Mouse (Mus musculus) thymus, postnatal 14 days (tissue): ENCODE measurements around the gene Thap7.
A peak's percentile ranks its signal among the peaks of the same experiment; 100 is the strongest.
"Not testable (repeated sequence)": the region's sequence is repeated elsewhere in the genome, so short reads cannot be mapped to it uniquely, and the experiment has no call there.

ENCODE experiments used
- DNase-seq: peaks from one replicate; pipeline ENCODE4 v3.0.0; 2021

Gene Thap7

DNA sequence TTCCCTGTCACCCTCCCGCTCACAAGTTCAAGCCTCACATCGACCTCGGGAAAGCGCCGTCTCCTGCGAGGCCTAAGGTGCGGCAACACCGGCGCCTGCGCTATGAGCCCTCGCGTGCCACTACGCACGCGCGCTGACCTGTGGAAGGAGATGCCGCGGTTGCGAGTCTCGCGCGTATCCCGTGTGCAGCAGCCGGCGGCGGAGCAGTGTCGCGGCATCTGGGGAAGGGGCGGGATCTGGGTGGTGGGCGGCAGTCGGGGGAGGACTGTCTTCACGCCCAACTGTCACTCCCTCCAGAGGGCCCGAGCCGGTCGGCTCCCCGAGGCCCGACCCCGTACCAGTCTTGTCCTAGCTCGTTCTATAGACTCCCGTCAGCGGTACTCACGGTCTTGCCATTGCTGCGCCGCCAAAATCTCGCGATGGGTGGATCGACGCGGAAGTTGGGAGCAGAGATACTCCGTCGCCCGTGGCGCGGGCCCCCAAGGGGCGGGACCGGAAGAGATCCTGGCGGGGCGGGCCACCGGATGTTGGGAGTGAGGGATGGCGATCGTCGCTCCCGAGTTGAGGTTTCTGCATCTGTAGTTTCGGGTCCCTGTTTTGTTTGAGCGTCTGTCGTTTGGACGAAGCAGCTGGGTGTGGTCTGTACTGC, at the start of gene Thap7:
Thap7 (minus strand) TSS at position 497 of the 649 bp plus-strand sequence.
- DNase-seq = peak; percentile 98

DNA sequence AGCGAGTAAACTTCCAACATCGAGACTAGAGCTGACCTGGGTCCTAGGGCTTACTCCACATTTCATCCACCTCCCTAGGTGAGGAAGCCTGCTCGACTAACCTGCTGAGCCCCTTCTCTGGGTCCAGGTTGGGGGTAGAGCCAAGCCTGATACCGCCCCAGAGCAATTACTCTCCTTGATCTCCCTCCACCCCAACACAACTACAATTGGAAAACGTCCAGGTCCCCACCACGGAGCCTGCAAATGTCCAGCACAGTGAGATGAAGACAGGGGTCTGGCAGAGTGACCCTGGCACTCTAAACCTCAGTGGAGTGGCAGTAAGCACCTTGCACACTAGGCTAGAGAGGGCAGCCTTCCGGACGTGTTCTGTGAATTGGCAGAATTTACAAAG, 45.9 kb upstream of the Thap7 start:
- DNase-seq = no peak

DNA sequence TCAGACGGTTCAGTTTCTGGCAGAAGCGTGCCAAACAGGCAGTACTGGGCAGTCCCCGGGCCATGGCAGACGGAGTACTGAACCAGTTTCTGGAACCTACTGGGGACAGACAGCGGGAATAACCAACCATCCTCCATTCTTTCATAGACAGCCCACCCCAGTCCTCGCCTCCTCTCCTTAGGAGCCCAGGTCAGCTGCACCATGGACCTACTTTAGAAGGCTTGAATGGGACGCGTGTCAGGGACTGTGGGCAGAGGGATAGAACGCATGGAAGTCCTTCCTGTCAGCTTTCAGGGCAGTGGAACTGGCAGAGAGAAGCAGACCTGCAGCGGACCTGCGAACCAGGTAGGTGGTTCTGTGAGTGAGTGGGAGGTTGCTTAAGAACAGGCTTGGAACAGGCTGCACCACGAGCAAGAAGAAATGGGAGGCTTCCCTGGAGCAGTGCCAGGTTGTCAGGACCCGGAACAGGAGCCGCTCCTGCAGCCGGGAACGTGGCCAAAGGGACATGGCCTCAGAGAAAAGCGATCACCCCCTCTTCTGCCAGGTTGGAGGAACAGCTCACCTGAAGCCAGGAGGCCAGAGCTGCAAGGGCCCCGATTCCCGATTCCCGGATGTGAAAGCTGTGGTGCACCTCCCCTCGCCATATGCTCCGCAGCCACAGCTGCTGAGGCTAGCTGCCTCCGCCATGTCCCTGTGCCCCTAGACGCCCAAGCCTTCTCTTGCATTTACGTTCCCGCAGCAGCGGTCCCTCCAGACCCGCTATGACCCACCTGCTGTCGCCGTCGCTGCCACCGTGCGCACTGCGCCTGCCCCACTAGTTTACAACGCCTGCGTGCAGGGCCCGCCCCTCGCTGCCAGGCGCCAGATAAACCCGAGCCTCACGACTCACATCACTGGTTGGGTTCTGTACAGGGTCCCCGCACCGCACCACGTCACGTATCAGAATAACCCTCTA, 45.2 kb upstream of the Thap7 start:
- DNase-seq = peak; percentile 27

DNA sequence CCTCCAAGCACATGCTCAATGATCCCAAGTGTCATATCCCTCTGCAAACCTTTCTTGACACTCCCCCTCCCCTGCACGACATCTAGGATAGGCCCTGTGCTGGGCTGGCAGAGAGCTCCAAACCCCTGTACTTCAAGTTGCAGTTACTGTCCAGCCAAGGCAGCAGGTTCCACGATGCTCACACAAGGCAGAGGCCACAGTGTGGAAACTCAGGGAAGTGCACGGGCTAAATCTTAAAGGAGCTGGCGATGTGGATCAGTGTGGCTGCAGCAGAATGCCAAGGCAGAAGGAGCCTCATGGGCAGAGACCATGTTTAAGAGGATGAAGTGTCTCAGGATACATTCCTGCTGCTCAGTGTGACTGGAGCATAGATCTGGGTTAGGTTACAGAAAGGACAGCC, 35.2 kb upstream of the Thap7 start:
- DNase-seq = no peak

DNA sequence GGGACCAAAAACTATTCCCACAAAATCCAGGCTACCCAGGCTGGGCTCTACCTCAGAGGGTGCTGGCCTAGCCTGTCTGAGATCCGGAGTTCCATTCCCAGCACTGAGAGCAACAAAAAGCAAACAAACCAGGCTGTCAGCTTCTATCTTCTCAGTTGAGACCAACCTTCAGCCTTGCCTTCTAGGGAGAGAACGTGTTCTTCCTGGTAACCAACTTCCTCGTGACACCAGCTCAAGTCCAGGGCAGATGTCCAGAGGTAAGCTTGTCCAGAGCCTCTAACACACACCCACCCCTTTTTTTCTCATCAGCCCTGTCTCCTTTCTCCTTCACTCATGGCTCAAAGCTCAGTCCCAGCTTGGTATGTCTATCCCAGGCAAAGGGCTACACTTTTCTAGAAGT, 33.8 kb upstream of the Thap7 start:
- DNase-seq = no peak

DNA sequence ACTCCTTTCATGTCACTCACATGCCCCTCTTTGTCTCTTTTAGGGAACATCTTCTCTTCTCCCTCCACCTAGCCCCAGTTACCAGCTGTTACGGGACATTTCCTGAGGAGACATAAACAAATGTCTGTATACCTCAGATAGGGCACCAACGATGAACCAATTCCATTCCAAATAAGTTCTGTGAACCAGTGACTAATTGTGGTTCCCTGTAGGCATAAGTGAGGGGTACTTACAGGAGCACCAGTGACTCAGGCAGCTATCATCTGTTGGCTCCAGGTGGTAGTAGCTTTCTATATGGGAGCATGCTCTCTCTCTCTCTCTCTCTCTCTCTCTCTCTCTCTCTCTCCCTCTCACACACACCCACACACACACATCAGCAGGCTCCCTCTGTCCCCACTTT, 33.3 kb upstream of the Thap7 start:
- DNase-seq = no peak

DNA sequence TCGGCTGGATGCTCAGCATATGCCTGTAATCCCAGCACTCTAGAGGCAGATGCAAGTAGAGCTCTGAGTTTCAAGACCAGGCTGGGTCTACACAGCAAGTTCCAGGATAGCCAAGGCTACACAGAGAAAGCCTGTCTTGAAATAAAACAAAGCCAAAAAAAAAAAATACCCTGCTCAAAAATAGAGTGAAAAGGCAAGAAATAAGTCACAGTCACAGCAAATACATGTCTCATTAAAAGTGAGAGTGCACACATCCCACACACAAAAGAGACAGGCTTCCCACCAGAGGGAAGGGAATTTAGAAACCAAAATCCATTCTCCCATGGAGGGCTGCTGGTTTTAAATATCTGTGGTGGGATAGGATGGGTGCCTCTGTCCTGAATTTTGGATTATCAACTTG, 32.6 kb upstream of the Thap7 start:
- no peak for DNase-seq

DNA sequence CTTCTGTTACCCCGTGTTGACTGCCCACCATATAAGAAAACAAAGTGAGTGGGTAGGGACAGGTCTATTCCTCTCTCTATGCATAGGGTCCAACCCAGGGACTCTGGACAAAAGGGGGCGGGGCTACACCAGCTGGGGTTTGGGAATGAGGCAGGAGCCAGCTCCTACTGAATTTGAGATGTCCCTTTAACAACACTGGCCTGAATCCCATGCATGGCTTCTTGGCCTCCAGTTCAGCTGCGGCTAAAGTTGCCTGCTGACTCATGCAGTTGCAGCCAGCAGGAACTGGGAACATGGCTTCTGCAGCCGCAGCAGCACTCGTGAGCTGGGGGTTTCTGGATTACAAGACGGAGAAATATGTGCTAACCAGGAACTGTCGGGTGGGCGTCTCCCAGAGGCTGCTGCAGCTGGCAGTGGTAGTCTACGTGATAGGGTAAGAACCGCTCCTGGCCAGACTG, 30.8 kb upstream of the Thap7 start, which contains the start of gene P2rx6:
P2rx6 (plus strand) TSS at position 135 of the 458 bp plus-strand sequence.
- no peak for DNase-seq

DNA sequence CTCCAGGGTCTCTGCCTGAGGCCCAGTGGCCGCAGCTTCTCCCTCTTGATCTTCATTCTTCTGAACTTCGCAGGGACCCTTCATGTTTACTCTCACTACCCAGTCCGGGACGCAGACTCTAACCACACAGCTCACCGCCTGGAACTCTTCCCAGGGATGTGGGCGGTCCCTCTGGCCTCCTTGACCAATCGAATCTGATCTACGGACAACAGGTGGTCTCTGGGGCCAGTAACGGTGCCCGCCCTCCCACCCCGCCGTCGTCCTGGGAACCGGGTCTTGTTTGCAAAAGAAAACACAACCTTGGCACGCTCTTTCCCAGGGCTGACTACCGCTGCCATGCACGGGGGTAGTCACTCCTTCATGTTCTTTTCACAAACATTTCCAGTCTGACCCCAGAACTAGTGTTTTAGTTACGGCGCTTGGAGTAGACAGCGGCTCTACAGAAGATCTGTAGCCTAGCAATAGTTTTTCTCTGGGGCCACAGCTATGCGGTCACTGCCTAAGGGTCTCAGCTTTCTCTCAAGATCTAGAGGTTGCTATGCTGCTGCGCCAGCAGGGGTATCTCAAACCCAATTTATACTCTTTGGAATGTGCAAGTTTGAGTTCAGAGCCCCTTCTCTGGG, 30.3 kb upstream of the Thap7 start, which contains the start of gene Lrrc74b:
Lrrc74b (minus strand) TSS at position 120 of the 623 bp plus-strand sequence.
- DNase-seq = no peak

DNA sequence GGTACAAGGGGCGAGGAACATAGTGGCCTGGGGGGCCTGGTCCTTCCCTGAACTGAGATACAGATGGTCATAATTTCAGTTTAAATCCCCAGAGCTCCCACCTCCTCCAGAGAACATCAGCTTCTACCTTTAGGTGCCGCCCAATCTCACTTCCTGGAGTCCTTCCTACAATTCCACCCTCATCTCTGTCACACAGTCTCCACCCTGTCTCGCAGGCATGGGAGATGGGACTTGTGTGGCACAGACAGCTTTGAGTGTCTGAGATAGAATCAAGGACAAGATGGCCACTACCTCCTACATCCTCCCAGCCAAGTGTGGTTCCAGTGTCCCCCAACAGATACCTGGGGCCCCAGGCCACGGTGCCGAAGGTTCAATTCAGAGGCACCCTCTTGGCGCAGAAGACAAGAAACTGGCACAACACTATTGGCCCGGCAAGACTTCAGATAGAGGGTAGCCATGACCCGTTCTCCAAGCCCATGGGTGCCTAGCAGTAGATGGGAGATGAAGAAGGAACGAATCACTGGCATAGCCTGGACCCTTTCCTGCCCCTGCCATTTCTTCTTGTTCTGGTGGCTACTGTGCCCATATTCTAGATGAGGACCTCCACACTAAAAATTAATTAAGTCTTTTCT, 28.6 kb upstream of the Thap7 start:
- DNase-seq = no peak

DNA sequence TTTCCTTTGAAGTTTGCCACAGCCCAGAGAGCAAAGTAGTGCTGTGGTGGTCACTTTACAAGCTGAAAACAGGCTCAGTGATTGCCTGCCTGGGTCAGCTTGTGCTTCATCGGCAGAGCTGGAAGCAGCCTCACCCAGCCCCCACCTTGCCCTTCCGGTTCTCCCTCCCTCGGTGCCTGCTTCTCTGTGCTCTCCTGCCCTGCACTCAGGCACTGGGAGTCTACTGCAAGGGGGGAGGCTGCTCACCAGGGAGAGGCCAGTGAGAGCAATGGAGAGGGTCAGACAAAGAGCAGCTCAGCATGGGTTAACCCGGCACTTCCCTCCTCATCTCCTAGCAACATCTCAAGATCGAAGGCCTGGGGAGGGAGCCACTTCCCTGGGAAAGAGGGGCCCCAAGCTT, 27.9 kb upstream of the Thap7 start:
- no peak for DNase-seq

DNA sequence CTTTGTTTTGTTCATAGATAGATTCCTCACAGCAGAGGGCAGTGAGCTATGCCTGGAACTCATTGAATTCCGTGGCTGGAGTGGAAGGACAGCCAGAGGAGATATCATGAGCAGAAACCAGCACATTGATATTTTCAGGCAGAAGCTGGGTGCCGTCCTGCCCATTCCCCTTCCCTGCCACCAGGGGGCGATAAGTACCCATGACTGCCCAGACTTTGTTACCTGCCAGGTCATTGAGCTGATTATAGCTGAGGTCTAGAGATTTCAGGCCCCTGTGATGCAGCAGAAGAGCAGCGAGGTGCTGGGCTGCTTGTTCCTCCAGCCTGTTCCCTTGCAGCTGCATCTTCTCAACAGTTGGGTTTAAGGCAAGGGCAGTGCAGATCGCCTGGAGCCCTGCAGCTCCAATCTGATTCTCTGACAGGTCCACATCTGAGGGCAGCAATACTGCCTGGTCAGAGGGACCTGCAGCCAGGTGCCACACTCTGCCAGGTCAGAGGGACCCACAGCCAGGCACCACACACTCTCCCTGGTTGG, 27.1 kb upstream of the Thap7 start:
- DNase-seq = peak; percentile 62

DNA sequence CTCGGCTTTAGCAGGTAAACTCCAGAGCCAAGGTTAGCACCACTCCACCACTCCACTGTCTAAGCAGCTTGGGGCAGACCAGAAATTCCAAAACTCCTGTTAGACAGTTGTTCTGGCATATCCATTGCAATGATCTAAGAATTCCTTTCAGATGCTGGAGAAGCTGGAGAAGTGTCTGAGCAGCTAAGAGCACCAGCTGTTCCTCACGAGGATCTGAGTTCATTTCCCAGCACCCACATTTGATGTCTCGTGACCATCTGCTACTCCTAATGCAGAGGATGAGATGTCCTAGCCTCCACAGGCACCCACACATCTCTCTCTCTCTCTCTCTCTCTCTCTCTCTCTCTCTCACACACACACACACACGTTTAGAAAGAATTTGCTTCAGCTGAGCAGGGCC, 26.0 kb upstream of the Thap7 start:
- no peak for DNase-seq

DNA sequence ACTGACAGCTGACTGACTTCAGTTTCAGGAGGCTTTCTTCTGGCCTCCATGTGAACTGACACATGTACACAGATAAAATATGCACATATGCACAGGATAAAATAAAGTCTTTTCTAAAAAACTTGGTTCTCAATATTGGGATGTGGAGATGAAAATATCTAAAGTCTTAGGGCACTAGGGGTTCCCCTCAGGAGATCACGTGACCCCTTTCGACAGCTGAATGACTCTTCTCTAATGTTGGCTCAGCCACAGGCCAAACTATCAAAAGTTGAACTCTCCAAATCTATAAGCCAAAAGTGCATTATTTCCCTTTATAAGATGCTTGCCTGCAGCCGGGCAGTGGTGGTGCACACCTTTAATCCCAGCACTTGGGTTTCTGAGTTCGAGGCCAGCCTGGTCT, 25.2 kb upstream of the Thap7 start:
- DNase-seq = no peak

DNA sequence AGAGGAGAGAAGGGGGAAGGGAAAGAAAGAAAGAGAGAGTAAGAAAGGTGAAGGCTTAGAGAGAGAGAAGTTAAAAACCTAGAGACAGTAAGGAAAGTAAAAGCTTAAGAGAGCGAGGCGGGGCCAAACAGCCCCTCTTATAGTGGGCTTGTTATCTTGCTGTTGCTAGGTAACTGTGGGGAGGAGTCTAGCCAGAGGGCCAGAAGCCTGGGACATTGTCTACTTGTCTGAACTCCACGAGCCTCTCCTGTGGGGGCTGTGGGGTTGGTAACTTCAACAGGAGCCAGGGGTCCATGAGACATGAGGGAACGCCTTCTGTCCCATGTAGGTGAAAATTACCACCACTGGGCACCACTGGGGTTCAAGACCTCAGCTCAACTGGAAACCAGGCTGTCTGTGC, 23.8 kb upstream of the Thap7 start:
- not testable (repeated sequence) for DNase-seq

DNA sequence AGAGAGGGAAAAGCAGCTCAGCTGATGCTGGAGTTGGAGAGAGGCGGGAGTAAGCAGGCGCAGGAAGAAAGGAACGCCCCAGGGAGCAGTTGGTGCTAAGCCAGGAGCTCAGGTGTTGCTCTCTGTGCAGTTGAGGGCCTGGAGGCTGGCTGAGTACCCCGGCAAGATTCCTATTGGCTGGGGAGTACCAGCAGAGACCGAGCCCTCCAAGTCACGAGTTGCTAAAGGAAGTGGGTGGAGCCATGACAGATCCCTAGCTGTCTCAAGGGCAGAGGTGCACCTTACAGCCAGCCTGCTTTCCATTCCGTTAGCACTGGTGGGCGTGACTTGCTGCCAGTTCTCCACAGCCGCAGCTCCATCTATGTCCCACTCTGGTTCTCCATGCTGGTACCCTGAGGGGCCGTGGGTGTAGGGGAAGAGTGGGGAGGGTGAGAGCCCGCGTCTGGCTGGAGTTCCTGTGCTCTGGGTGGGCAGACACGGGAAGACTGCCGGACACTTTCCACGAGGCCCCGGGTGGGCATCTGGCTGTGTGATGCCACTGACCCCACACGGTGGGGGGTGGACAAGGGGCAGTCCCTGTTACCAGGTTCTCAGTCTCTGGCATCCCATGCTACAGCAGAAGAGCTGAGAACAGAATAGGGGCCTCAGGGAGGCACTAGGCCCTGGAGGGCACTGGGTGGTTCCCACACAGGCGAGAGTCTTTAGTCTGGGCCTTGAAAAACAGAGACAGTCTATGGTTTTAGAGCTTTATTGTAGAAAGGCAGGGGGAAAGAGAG, 23.2 kb upstream of the Thap7 start:
- DNase-seq = peak; percentile 78

DNA sequence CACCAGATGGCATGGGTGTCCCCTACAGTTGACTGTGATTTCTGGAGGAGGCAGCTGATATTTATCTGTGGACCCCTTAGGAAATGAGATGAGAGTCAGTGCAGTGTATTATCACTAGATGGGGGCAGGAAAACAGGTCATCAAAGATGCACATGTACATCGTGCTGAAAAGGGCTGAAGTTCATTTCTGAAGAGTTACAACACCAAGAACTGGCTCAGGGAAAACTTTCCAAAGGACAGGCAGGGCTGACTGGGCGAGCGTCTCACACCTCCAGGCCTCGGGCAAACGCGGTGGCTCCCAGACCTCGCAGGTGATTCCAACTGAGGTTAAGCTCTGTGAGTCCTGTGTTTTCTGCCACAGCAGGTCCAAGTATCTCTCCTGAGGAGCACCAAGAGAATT, 21.9 kb upstream of the Thap7 start:
- no peak for DNase-seq

DNA sequence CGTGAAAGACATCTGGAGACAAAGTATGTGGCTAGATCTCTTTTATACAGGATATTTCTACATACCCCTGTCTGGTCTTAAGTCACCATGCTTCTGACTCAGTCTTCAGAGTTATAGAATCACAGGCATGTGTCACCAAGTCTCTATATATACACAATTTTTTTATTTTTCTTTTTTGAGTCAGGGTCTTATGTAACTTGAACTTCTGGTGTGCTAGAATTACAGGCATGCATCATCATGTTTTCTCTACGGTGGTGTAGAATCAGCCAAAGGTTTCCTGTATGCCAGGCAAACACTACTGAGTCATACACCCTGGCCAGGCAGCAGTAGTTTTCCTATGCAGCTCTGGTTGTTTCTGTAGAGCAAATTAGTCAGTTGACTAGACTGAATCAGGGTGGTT, 11.7 kb upstream of the Thap7 start:
- DNase-seq = no peak

DNA sequence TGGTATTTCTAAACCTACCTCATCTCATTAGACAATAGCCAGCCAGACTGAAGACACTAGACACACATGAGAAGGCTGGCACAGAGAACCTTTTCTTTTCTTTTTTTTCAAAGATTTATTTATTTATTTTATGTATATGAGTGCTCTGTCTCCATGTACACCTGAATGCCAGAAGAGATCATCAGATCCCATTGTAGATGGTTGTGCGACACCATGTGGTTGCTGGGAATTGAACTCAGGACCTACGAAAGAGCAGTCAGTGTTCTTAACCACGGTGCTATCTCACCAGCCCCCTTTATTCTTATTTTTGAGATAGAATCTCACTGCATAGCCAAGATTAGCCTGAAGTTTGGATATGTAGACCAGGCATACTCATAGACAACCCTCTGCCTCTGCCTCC, 5.6 kb upstream of the Thap7 start:
- DNase-seq = peak; percentile 44

DNA sequence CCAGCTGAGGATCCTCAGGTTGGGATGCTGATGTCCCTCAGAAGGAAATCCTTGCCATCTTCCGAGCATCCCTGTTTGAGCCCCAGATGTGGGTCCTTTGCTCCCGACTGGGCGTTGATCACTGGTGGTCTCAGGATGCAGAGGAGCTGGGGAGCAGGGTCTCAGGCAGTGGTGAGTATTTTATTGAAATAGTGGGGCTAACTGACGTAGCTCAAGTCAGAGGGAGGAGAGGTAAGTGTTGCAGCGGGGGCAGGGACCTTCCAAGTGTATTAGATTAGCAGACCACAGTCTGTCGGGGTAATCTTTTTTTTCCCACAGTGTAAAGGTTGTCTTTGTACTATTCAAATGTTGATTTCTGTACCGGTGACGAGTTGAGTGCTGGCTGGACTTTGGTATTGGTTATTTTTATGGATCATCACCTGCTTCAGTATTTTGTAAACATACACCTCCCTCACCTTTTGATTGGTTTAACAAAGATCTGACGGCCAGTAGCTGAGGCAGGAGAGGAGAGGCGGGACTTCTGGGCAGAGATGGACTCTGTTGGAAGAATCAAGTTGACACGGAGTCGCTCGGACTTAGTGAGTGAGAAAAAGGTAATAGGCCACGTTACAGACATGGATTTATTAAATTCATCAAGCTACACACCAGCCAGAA, 1.9 kb upstream of the Thap7 start:
- DNase-seq = no peak

DNA sequence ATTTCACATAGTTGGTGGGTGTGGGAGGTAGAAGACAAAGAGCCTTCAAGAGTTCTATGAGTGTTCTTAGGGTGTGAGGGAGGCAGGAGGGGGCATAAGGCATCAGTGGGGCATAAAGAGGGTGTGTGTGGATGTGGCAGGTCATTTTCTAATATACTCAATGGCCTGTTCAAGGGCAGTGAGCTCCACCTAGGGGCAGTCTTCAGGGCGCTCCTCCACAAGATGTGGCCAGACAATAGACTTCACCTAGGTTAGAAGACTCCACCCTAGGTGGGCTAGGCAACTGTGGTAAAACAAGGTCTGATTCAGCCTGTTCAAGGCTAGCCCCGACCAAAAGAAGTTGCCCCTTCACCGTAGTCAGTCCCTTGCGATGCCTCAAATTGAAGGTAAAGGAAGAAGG, 1.3 kb upstream of the Thap7 start:
- no peak for DNase-seq
